8 mouse cellular contexts compared by ENCODE assay signal in the genomic region with DNA sequence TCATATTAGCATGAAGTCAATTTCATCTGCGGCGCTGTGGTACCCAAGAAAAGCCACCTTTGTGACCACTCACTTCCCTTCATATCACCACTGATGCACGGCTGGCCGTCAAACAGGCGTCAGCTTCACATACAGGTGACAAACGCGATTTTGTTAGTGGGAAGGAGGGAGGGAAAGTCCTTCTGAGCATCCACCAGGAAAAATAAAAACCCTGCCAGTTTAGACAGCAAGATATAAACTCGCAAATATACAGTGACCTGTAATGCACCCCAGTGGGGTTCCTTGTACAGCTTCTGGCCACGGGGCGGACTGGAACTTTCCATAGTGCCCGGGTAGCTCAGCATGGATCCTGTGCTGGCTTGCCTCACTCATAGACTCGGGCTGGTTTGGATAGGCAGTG.
DNase-seq lines count a peak whose midpoint lies in the region; ATAC-seq lines count a peak whose summit lies in the region.

No protein-coding gene starts in this region.

- H3K4me3 ChIP-seq in heart, embryonic 14.5 days (ENCODE audit: control insufficient read depth in 1 of 2, insufficient read depth in 1 of 2, low read depth in 1 of 2, low read length in 2 of 2) = no peak overlapping the region
- no peak overlapping the region for H3K4me3 ChIP-seq in lung, embryonic 16.5 days (ENCODE audit: low read length)
- H3K4me3 ChIP-seq in stomach, embryonic 15.5 days (replicated peaks) = no peak overlapping the region

- H3K9ac ChIP-seq in heart, embryonic 14.5 days (ENCODE audit: low read length) = peak overlapping the region; percentile 23; the same call in 1 of the 2 replicates
- peak overlapping the region; percentile 15; the same call in 1 of the 2 replicates for H3K9ac ChIP-seq in lung, embryonic 16.5 days (ENCODE audit: low read length)
- H3K9ac ChIP-seq in stomach, embryonic 15.5 days = no peak overlapping the region

- ATAC-seq in heart, embryonic 14.5 days (ENCODE audit: insufficient number of reproducible peaks, insufficient read depth, low FRiP score, low read depth) = no peak
- ATAC-seq in lung, embryonic 16.5 days (ENCODE audit: low read depth) = no peak
- ATAC-seq in stomach, embryonic 15.5 days (ENCODE audit: insufficient read depth, low FRiP score, low read depth) = no peak

- H3K27ac ChIP-seq in heart, embryonic 14.5 days (replicated peaks in 1 of 2; ENCODE audit: control insufficient read depth in 1 of 2, insufficient read depth in 1 of 2, low read depth in 2 of 2, low read length in 2 of 2) = peak overlapping the region; percentile 24 to 67; a peak in 2 of 4 replicates
- H3K27ac ChIP-seq in lung, embryonic 16.5 days (ENCODE audit: low read length) = peak overlapping the region; percentile 28
- peak overlapping the region; percentile 51; the same call in 1 of the 2 replicates for H3K27ac ChIP-seq in stomach, embryonic 15.5 days

- H3K9me3 ChIP-seq in heart, embryonic 14.5 days (ENCODE audit: control insufficient read depth, low read length) = no peaks in the 10 kb centered on the region
- H3K9me3 ChIP-seq in lung, embryonic 16.5 days (ENCODE audit: control insufficient read depth, low read length) = no peaks in the 10 kb centered on the region
- H3K9me3 ChIP-seq in stomach, embryonic 15.5 days = no peaks in the 10 kb centered on the region

- H3K4me1 ChIP-seq in heart, embryonic 14.5 days (ENCODE audit: control insufficient read depth in 2 of 2, insufficient read depth in 2 of 2, low read length in 2 of 2) = peaks cover 66 to 84% of the 10 kb centered on the region in 2 experiments
- peaks cover 86% of the 10 kb centered on the region for H3K4me1 ChIP-seq in lung, embryonic 16.5 days (replicated peaks; ENCODE audit: control insufficient read depth, insufficient read depth, low read length)
- H3K4me1 ChIP-seq in stomach, embryonic 15.5 days = peaks cover 64% of the 10 kb centered on the region

- no peaks in the 10 kb centered on the region for H3K27me3 ChIP-seq in heart, embryonic 14.5 days (ENCODE audit: control insufficient read depth, insufficient read depth, low read length)
- H3K27me3 ChIP-seq in lung, embryonic 16.5 days (ENCODE audit: control insufficient read depth, insufficient read depth, low read depth, low read length) = no peaks in the 10 kb centered on the region
- H3K27me3 ChIP-seq in stomach, embryonic 15.5 days (replicated peaks) = no peaks in the 10 kb centered on the region

- no peak for DNase-seq in heart, adult 18-20 months
- no peak for DNase-seq in lung, adult 18-20 months
- DNase-seq in induced T-regulatory cell, adult 2 months (ENCODE audit: low read depth) = peak; percentile 32
- DNase-seq in cerebellum, postnatal 25 days = no peak
- DNase-seq in spleen, postnatal 14 days (ENCODE audit: low spot score in 2 of 2) = no peak

- H3K36me3 ChIP-seq in heart, embryonic 14.5 days (ENCODE audit: control insufficient read depth, insufficient read depth, low read length) = peaks cover 21% of the 10 kb centered on the region
- peaks cover under 1% of the 10 kb centered on the region; the same call in 1 of the 2 replicates for H3K36me3 ChIP-seq in lung, embryonic 16.5 days (ENCODE audit: control insufficient read depth, insufficient read depth, low read length)
- no peaks in the 10 kb centered on the region for H3K36me3 ChIP-seq in stomach, embryonic 15.5 days

- 66% methylated on average over 12 of the region's 12 CpGs for WGBS in heart, embryonic 14.5 days
- 46% methylated on average over 12 of the region's 12 CpGs for WGBS in lung, embryonic 16.5 days
- 71% methylated on average over 12 of the region's 12 CpGs for WGBS in stomach, embryonic 15.5 days

- no peak overlapping the region for H3K4me2 ChIP-seq in heart, embryonic 14.5 days (ENCODE audit: low read length)
- H3K4me2 ChIP-seq in lung, embryonic 16.5 days (ENCODE audit: low read depth, low read length) = no peak overlapping the region
- no peak overlapping the region for H3K4me2 ChIP-seq in stomach, embryonic 15.5 days
